Mouse (Mus musculus) hindbrain, embryonic 14.5 days (tissue): Measurements from ENCODE around the gene Gm37240. TPM values are rescaled to one million over a fixed set of nuclear protein-coding genes. Genes with fewer than 3 reads are reported as not detected.
A peak's percentile ranks its signal among the peaks of the same experiment; 100 is the strongest.

Experiments
- ATAC-seq: fragments of 200-750 bp; cut with Nextera tagmentation; 2 replicates; pipeline ENCODE4 v1.8.0; 2017; ENCODE audit warnings: moderate number of reproducible peaks, mild to moderate bottlenecking, moderate TSS enrichment, moderate library complexity; ENCODE audit not compliant: low FRiP score
- DNase-seq: peaks from one replicate; pipeline ENCODE4 v3.0.0-alpha.2; 2015; ENCODE audit warnings: low spot score
- H3K27ac ChIP-seq: fragments of 300-500 bp; sonication (generic); 2 replicates; pipeline ENCODE4 v1.5.1; 2014; ENCODE audit warnings: mild to moderate bottlenecking, moderate library complexity
- H3K27me3 ChIP-seq: fragments of 300-500 bp; sonication (generic); 2 replicates; pipeline ENCODE4 v1.6.1; 2014; ENCODE audit warnings: mild to moderate bottlenecking, low read length, mixed read lengths; ENCODE audit not compliant: control insufficient read depth, insufficient read depth
- H3K36me3 ChIP-seq: fragments of 300-500 bp; sonication (generic); replicated peaks from 2 replicates; pipeline ENCODE4 v1.6.1; 2014; ENCODE audit not compliant: control insufficient read depth, insufficient read depth
- H3K4me1 ChIP-seq: fragments of 300-500 bp; sonication (generic); replicated peaks from 2 replicates; pipeline ENCODE4 v1.6.1; 2014; ENCODE audit warnings: antibody characterized with exemption, low read length, mixed read lengths; ENCODE audit not compliant: control insufficient read depth, insufficient read depth
- H3K4me2 ChIP-seq: fragments of 300-500 bp; sonication (generic); replicated peaks from 2 replicates; pipeline ENCODE4 v1.6.1; 2014; ENCODE audit warnings: mild to moderate bottlenecking, moderate library complexity
- H3K4me3 ChIP-seq: fragments of 300-500 bp; sonication (generic); replicated peaks from 2 replicates; pipeline ENCODE4 v1.5.1; 2014; ENCODE audit warnings: mild to moderate bottlenecking, low read length
- H3K9ac ChIP-seq: fragments of 300-500 bp; sonication (generic); 2 replicates; pipeline ENCODE4 v1.6.1; 2014
- H3K9me3 ChIP-seq: fragments of 300-500 bp; sonication (generic); 2 replicates; pipeline ENCODE4 v1.6.1; 2016; ENCODE audit warnings: low read length; ENCODE audit not compliant: control insufficient read depth
- WGBS: fragments of 180-500 bp; shearing (Covaris S2); extraction: QIAGEN DNeasy Blood & Tissue Kit; methylation state at CpG from one replicate; pipeline ENCODE4 v1.1.7; 2014; 5-methylcytosine and 5-hydroxymethylcytosine counted together
- polyA plus RNA-seq: library from polyadenylated mRNA; unstranded; fragments of >200 nt; fragmentation: Nextera tagmentation; extraction: Ambion mirVana; gene quantifications from 2 replicates; pipeline ENCODE4 v1.2.1, GENCODE M21; 2014

The Gm37240 gene
- polyA plus RNA-seq, 1 experiment from 2014 or later = 0.94 TPM

- H3K4me3 ChIP-seq = peak overlapping the region; percentile 93
- ATAC-seq (peak; percentile 99), DNase-seq (peak; percentile 100)
- no peaks in the 10 kb centered on the region for H3K27me3 ChIP-seq
- no peaks in the 10 kb centered on the region for H3K9me3 ChIP-seq
- whole genome bisulfite sequencing = under 1% methylated on average over 48 of the region's 60 CpGs
- H3K4me1 ChIP-seq = peaks cover 27% of the 10 kb centered on the region
- peak overlapping the region; percentile 93 for H3K27ac ChIP-seq
- H3K4me2 ChIP-seq = peak overlapping the region; percentile 99
- no peaks in the 10 kb centered on the region for H3K36me3 ChIP-seq
- peak overlapping the region; percentile 86 for H3K9ac ChIP-seq
Observed at GRCm38 (mm10) chr3:84814157-84814761, 1073.1 kb downstream of the Gm37240 start.

GRCm38 (mm10) chr3:84813436-84814156 lies 1073.7 kb downstream of the Gm37240 start:
- Histone ChIP-seq H3K27me3 (no peaks in the 10 kb centered on the region), H3K9me3 (no peaks in the 10 kb centered on the region), H3K4me3 (peak overlapping the region; percentile 93), H3K4me1 (peaks cover 27% of the 10 kb centered on the region), H3K9ac (peak overlapping the region; percentile 82), H3K27ac (peak overlapping the region; percentile 89), H3K36me3 (no peaks in the 10 kb centered on the region), H3K4me2 (peak overlapping the region; percentile 76)
- ATAC-seq (no peak; the same call in 1 of the 2 replicates), DNase-seq (peak; percentile 28)
- WGBS = under 1% methylated on average over 29 of the region's 29 CpGs

- H3K27ac ChIP-seq = no peak overlapping the region
- H3K36me3 ChIP-seq = no peaks in the 10 kb centered on the region
- H3K4me3 ChIP-seq = no peak overlapping the region
- H3K4me2 ChIP-seq = no peak overlapping the region
- H3K4me1 ChIP-seq = peaks cover 14% of the 10 kb centered on the region
- ATAC-seq (no peak), DNase-seq (no peak)
- no peaks in the 10 kb centered on the region for H3K9me3 ChIP-seq
- no peaks in the 10 kb centered on the region for H3K27me3 ChIP-seq
- no peak overlapping the region for H3K9ac ChIP-seq
Observed at GRCm38 (mm10) chr3:84810803-84811202, 1076.5 kb downstream of the Gm37240 start.

GRCm38 (mm10) chr3:84808906-84809305 lies 1078.4 kb downstream of the Gm37240 start:
- DNase-seq = no peak
- no peak overlapping the region for H3K4me2 ChIP-seq
- H3K4me3 ChIP-seq = no peak overlapping the region
- no peak for ATAC-seq
- no peaks in the 10 kb centered on the region for H3K36me3 ChIP-seq
- no peaks in the 10 kb centered on the region for H3K9me3 ChIP-seq
- H3K9ac ChIP-seq = no peak overlapping the region
- peaks cover 12% of the 10 kb centered on the region for H3K4me1 ChIP-seq
- H3K27me3 ChIP-seq = no peaks in the 10 kb centered on the region
- H3K27ac ChIP-seq = no peak overlapping the region

- no peak overlapping the region for H3K4me2 ChIP-seq
- H3K9ac ChIP-seq = no peak overlapping the region
- DNase-seq (no peak), ATAC-seq (no peak)
- no peaks in the 10 kb centered on the region for H3K9me3 ChIP-seq
- no peaks in the 10 kb centered on the region for H3K27me3 ChIP-seq
- no peak overlapping the region for H3K27ac ChIP-seq
- H3K36me3 ChIP-seq = no peaks in the 10 kb centered on the region
- H3K4me1 ChIP-seq = peaks cover 5% of the 10 kb centered on the region
- 78% methylated on average over 3 of the region's 3 CpGs for WGBS
- H3K4me3 ChIP-seq = no peak overlapping the region
Observed at GRCm38 (mm10) chr3:84807826-84808225, 1079.5 kb downstream of the Gm37240 start.

- DNase-seq (no peak), ATAC-seq (no peak)
- Histone ChIP-seq H3K4me3 (no peak overlapping the region), H3K4me2 (no peak overlapping the region), H3K36me3 (no peaks in the 10 kb centered on the region), H3K9ac (no peak overlapping the region), H3K27ac (no peak overlapping the region), H3K9me3 (no peaks in the 10 kb centered on the region), H3K4me1 (no peaks in the 10 kb centered on the region), H3K27me3 (no peaks in the 10 kb centered on the region)
- 82% methylated on average over 2 of the region's 2 CpGs for WGBS
Observed at GRCm38 (mm10) chr3:84806206-84806605, 1081.1 kb downstream of the Gm37240 start.

GRCm38 (mm10) chr3:84804036-84804435 lies 1083.3 kb downstream of the Gm37240 start:
- ATAC-seq = no peak
- no peaks in the 10 kb centered on the region for H3K36me3 ChIP-seq
- H3K4me2 ChIP-seq = no peak overlapping the region
- no peak for DNase-seq
- H3K9me3 ChIP-seq = no peaks in the 10 kb centered on the region
- H3K4me1 ChIP-seq = no peaks in the 10 kb centered on the region
- no peak overlapping the region for H3K9ac ChIP-seq
- no peak overlapping the region for H3K4me3 ChIP-seq
- no peak overlapping the region for H3K27ac ChIP-seq
- WGBS = 82% methylated on average over 9 of the region's 9 CpGs
- no peaks in the 10 kb centered on the region for H3K27me3 ChIP-seq

GRCm38 (mm10) chr3:84787914-84788313 lies 1099.4 kb downstream of the Gm37240 start:
- 92% methylated on average over 4 of the region's 4 CpGs for WGBS
- no peak overlapping the region for H3K27ac ChIP-seq
- no peaks in the 10 kb centered on the region for H3K4me1 ChIP-seq
- no peaks in the 10 kb centered on the region for H3K36me3 ChIP-seq
- H3K4me2 ChIP-seq = no peak overlapping the region
- no peaks in the 10 kb centered on the region for H3K27me3 ChIP-seq
- H3K9ac ChIP-seq = no peak overlapping the region
- peaks cover 1% of the 10 kb centered on the region; the same call in 1 of the 2 replicates for H3K9me3 ChIP-seq
- DNase-seq (no peak), ATAC-seq (no peak)
- H3K4me3 ChIP-seq = no peak overlapping the region

GRCm38 (mm10) chr3:84776084-84776483 lies 1111.2 kb downstream of the Gm37240 start:
- 87% methylated on average over 1 of the region's 1 CpGs for WGBS
- DNase-seq = no peak
- Histone ChIP-seq H3K9ac (no peak overlapping the region), H3K27ac (no peak overlapping the region), H3K4me2 (no peak overlapping the region), H3K4me1 (no peaks in the 10 kb centered on the region), H3K9me3 (no peaks in the 10 kb centered on the region), H3K27me3 (no peaks in the 10 kb centered on the region), H3K36me3 (no peaks in the 10 kb centered on the region), H3K4me3 (no peak overlapping the region)
- ATAC-seq = no peak
